Mouse (Mus musculus) ES-E14 (cell line): ENCODE measurements around the gene Fam241a.

ENCODE experiments used
- CHD2 ChIP-seq: IDR thresholded peaks from 2 replicates; pipeline ENCODE4 v1.6.1; 2014; ENCODE audit warnings: mild to moderate bottlenecking, low read depth, low read length, inconsistent platforms
- ZC3H11A ChIP-seq: IDR thresholded peaks from 2 replicates; pipeline ENCODE4 v1.6.1; 2012; ENCODE audit warnings: low read depth, mild to moderate bottlenecking, inconsistent platforms, low read length, borderline replicate concordance

DNA sequence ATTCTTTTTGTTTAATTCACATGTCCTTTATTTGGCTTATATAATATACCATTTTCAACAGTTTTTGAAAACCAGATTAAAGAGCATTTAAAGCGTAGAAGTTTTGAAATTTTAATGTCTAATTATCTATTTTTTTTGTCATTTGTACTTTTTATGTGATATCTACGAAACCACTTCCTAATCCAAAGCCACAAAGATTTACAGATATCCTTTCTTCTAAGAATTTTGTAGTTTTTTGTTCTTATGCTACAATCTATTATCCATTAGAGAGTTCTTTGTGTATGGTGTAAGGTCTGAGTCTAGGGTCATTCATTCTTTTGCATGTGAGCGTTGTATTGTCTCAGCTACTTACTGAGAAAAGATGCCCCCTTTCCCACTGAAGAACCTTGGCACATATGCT lies 21.4 kb upstream of the Fam241a start:
- TF ChIP-seq ZC3H11A: no peak
- TF ChIP-seq CHD2: no peak
